Mouse (Mus musculus): ENCODE data around the gene Tmem240.

- no peak for TF ChIP-seq CTCF (IDR thresholded peaks at IDR 0.05; ENCODE audit: low read depth)
- TF ChIP-seq EP300 (IDR thresholded peaks at IDR 0.05; ENCODE audit: low read depth) = no peak
Measured at GRCm38 (mm10) chr4:155783486-155784080, 49.0 kb downstream of the Tmem240 start.

All from liver, embryonic 14.5 days (tissue).